Mouse (Mus musculus): ENCODE measurements around the gene D430019H16Rik. TPM values are rescaled to one million over a fixed set of nuclear protein-coding genes. Genes with fewer than 3 reads are reported as not detected.

D430019H16Rik gene
- total and polyA plus RNA-seq, 2 experiments, result 0.65 to 0.92 TPM

DNA sequence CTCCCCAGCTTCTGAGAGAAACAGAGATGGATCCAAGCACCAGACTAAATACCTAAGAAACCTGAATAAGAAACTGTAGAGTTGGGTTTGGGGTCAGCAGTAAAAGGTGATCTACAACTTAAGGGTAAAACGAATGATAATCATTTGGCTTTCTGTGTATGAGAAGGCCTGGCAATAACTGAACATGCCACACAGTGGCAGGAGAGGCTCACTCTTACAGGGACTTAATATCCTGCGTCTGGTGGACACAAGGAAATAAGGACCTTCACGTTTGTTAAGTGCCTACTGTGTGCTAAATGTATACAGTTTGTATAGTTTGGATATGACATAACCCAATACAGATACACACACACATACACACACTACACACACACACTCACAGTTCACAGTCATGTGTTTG lies 21.8 kb upstream of the D430019H16Rik start:
- H3K4me1 ChIP-seq (ENCODE audit: control insufficient read depth, insufficient read depth, low read length), result no peaks in the 10 kb centered on the region
- H3K27ac ChIP-seq (replicated peaks; ENCODE audit: insufficient read depth, low read depth, low read length), result no peak overlapping the region
- H3K79me2 ChIP-seq (ENCODE audit: control insufficient read depth, insufficient read depth, low read length), result no peaks in the 10 kb centered on the region
- WGBS, result 51% methylated on average over 3 of the region's 3 CpGs
- no peak overlapping the region for H3K4me3 ChIP-seq (ENCODE audit: insufficient read depth, low read depth, low read length)
- H3K9ac ChIP-seq (ENCODE audit: low read depth, low read length), result no peak overlapping the region
- H3K27me3 ChIP-seq (ENCODE audit: control insufficient read depth, insufficient read depth, low read length), result no peaks in the 10 kb centered on the region
- no peak for DNase-seq (ENCODE audit: extremely low read depth, low read depth, low spot score)
- no peak for TF ChIP-seq POLR2A (IDR thresholded peaks at IDR 0.05; ENCODE audit: extremely low read depth, insufficient read depth, low read length)
- no peak for TF ChIP-seq CTCF (IDR thresholded peaks at IDR 0.05; ENCODE audit: low read depth, low read length)
- no peaks in the 10 kb centered on the region for H3K36me3 ChIP-seq (ENCODE audit: control insufficient read depth, insufficient read depth, low read length)

DNA sequence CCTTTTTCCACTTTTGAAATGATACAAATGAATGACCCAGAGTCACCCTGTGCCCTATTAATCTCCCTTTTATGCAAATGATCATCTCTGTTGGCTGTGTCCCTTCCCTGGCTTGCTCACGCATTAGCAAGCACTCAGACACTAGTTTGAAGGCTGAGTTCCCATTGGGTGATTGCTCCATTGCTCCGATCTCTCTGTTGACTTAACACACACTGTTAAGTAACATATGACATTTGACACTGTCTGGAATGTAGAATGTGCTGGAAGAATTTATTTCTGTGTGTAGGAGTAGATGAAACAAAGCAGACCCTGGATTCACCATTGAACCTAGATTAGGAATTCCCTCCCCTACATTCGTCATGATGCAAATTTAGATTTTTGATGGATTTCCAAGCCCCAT lies 20.8 kb upstream of the D430019H16Rik start:
- DNase-seq (ENCODE audit: extremely low read depth, low read depth, low spot score), result peak; percentile 13
- Histone ChIP-seq H3K36me3 (ENCODE audit: control insufficient read depth, insufficient read depth, low read length) (no peaks in the 10 kb centered on the region), H3K79me2 (ENCODE audit: control insufficient read depth, insufficient read depth, low read length) (no peaks in the 10 kb centered on the region), H3K4me3 (ENCODE audit: insufficient read depth, low read depth, low read length) (no peak overlapping the region), H3K27me3 (ENCODE audit: control insufficient read depth, insufficient read depth, low read length) (no peaks in the 10 kb centered on the region), H3K9ac (ENCODE audit: low read depth, low read length) (no peak overlapping the region), H3K4me1 (ENCODE audit: control insufficient read depth, insufficient read depth, low read length) (no peaks in the 10 kb centered on the region), H3K27ac (replicated peaks; ENCODE audit: insufficient read depth, low read depth, low read length) (no peak overlapping the region)
- TF ChIP-seq POLR2A (IDR thresholded peaks at IDR 0.05; ENCODE audit: extremely low read depth, insufficient read depth, low read length), result no peak
- TF ChIP-seq CTCF (IDR thresholded peaks at IDR 0.05; ENCODE audit: low read depth, low read length), result no peak
- WGBS, result 37% methylated on average over 3 of the region's 3 CpGs

DNA sequence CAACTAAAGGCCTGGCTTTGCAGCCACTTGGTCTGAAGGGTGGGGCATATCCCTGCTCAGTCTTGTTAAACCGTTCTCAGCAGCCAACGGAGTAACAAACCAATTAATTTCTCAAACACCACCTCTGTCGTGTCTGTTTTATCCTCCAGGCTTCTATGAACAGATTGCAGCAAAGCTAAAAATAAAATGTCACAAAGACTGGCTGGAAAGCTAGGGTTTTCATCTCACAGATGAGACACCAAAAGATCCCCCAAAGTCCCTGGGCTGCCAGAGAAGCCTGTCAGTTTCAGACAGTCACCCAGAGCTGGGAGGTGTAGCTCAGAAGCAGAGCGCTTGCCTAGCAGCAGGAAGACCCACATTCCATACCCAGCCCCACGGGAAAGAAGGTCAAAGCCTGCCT lies 15.4 kb upstream of the D430019H16Rik start:
- no peak for DNase-seq (ENCODE audit: extremely low read depth, low read depth, low spot score)
- no peak overlapping the region for H3K4me3 ChIP-seq (ENCODE audit: insufficient read depth, low read depth, low read length)
- no peaks in the 10 kb centered on the region for H3K36me3 ChIP-seq (ENCODE audit: control insufficient read depth, insufficient read depth, low read length)
- no peaks in the 10 kb centered on the region for H3K27me3 ChIP-seq (ENCODE audit: control insufficient read depth, insufficient read depth, low read length)
- TF ChIP-seq POLR2A (IDR thresholded peaks at IDR 0.05; ENCODE audit: extremely low read depth, insufficient read depth, low read length) (no peak), CTCF (IDR thresholded peaks at IDR 0.05; ENCODE audit: low read depth, low read length) (no peak)
- WGBS, result 62% methylated on average over 5 of the region's 5 CpGs
- H3K79me2 ChIP-seq (ENCODE audit: control insufficient read depth, insufficient read depth, low read length), result no peaks in the 10 kb centered on the region
- no peak overlapping the region for H3K9ac ChIP-seq (ENCODE audit: low read depth, low read length)
- no peak overlapping the region for H3K27ac ChIP-seq (replicated peaks; ENCODE audit: insufficient read depth, low read depth, low read length)
- H3K4me1 ChIP-seq (ENCODE audit: control insufficient read depth, insufficient read depth, low read length), result no peaks in the 10 kb centered on the region

DNA sequence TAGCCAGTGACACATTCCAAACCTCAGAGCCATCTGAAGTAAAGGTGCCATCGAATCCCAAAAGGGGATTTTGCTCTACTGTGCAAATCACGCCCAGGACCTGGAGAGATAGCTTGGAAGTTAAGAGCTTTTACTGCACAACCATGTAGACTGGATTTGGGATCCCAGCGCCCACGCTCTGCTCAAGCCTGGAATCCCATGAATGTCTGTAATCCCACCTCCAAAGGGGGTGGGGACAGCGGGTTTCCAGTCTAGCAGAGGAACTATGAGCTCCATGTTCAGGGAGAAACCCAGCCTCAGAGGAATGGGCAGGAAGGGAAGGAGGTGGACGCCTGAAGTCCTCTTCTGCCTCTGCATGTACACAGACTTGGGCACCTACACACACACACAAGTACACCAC lies 13.7 kb upstream of the D430019H16Rik start:
- no peaks in the 10 kb centered on the region for H3K36me3 ChIP-seq (ENCODE audit: control insufficient read depth, insufficient read depth, low read length)
- TF ChIP-seq CTCF (IDR thresholded peaks at IDR 0.05; ENCODE audit: low read depth, low read length), result no peak
- TF ChIP-seq POLR2A (IDR thresholded peaks at IDR 0.05; ENCODE audit: extremely low read depth, insufficient read depth, low read length), result no peak
- H3K4me3 ChIP-seq (ENCODE audit: insufficient read depth, low read depth, low read length), result no peak overlapping the region
- H3K4me1 ChIP-seq (ENCODE audit: control insufficient read depth, insufficient read depth, low read length), result no peaks in the 10 kb centered on the region
- H3K9ac ChIP-seq (ENCODE audit: low read depth, low read length), result no peak overlapping the region
- H3K79me2 ChIP-seq (ENCODE audit: control insufficient read depth, insufficient read depth, low read length), result no peaks in the 10 kb centered on the region
- 70% methylated on average over 6 of the region's 6 CpGs for WGBS
- H3K27me3 ChIP-seq (ENCODE audit: control insufficient read depth, insufficient read depth, low read length), result no peaks in the 10 kb centered on the region
- H3K27ac ChIP-seq (replicated peaks; ENCODE audit: insufficient read depth, low read depth, low read length), result no peak overlapping the region
- DNase-seq (ENCODE audit: extremely low read depth, low read depth, low spot score), result no peak

DNA sequence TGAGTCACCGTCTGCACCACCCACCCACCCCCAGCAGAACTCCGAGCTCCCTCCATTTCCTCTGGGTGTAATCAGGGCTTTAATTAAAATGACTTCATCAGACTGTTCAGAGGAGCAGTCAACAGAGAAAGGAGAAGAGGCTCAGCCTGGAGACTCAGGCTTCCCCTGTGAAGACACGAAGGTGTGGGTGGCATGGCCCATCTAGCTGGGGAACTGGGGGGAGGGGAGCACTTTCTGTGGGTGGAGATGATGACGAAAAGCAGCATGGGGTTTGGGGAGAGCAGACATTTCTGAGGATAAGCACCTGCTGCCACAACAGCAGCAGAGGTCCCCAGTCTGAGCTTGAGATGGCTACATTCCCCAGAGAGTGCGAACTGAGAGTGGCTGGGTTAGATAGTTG lies 10.1 kb upstream of the D430019H16Rik start:
- H3K27ac ChIP-seq (replicated peaks; ENCODE audit: insufficient read depth, low read depth, low read length), result no peak overlapping the region
- no peak for TF ChIP-seq POLR2A (IDR thresholded peaks at IDR 0.05; ENCODE audit: extremely low read depth, insufficient read depth, low read length)
- TF ChIP-seq CTCF (IDR thresholded peaks at IDR 0.05; ENCODE audit: low read depth, low read length), result no peak
- no peaks in the 10 kb centered on the region for H3K4me1 ChIP-seq (ENCODE audit: control insufficient read depth, insufficient read depth, low read length)
- H3K4me3 ChIP-seq (ENCODE audit: insufficient read depth, low read depth, low read length), result no peak overlapping the region
- H3K9ac ChIP-seq (ENCODE audit: low read depth, low read length), result no peak overlapping the region
- DNase-seq (ENCODE audit: extremely low read depth, low read depth, low spot score), result no peak
- no peaks in the 10 kb centered on the region for H3K27me3 ChIP-seq (ENCODE audit: control insufficient read depth, insufficient read depth, low read length)
- no peaks in the 10 kb centered on the region for H3K36me3 ChIP-seq (ENCODE audit: control insufficient read depth, insufficient read depth, low read length)
- H3K79me2 ChIP-seq (ENCODE audit: control insufficient read depth, insufficient read depth, low read length), result no peaks in the 10 kb centered on the region
- WGBS, result 66% methylated on average over 5 of the region's 5 CpGs

DNA sequence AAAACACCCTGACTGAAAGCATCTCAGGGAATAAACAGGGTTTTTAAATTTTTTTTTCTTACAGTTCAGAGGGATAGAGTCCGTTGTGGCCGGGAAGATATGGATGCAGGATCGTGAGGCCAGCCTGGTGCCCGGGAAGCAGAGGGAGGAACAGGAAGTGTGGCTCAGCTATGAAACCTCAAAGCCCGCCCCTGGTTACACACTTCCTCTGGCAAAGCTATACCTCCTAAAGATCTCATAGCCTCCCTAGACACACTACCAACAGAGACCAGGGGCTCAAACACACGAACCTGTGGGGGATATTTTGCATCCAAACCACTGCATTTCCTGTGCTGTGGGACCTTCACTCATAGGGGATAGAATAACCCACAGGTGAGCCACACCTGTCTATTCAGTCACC lies 7.9 kb upstream of the D430019H16Rik start:
- WGBS, result 65% methylated on average over 6 of the region's 6 CpGs

More for the DNA sequence above, 7.9 kb upstream of the D430019H16Rik start:
- Histone ChIP-seq H3K36me3 (ENCODE audit: control insufficient read depth, insufficient read depth, low read length) (no peaks in the 10 kb centered on the region), H3K27me3 (ENCODE audit: control insufficient read depth, insufficient read depth, low read length) (no peaks in the 10 kb centered on the region), H3K27ac (replicated peaks; ENCODE audit: insufficient read depth, low read depth, low read length) (no peak overlapping the region), H3K9ac (ENCODE audit: low read depth, low read length) (no peak overlapping the region), H3K4me1 (ENCODE audit: control insufficient read depth, insufficient read depth, low read length) (no peaks in the 10 kb centered on the region), H3K4me3 (ENCODE audit: insufficient read depth, low read depth, low read length) (no peak overlapping the region), H3K79me2 (ENCODE audit: control insufficient read depth, insufficient read depth, low read length) (no peaks in the 10 kb centered on the region)
- DNase-seq (ENCODE audit: extremely low read depth, low read depth, low spot score), result no peak
- TF ChIP-seq POLR2A (IDR thresholded peaks at IDR 0.05; ENCODE audit: extremely low read depth, insufficient read depth, low read length) (no peak), CTCF (IDR thresholded peaks at IDR 0.05; ENCODE audit: low read depth, low read length) (no peak)

Data from liver, adult 2 months (tissue).